Mouse (Mus musculus) ES-E14 (cell line): ENCODE measurements around the gene Erbb4. TPM values are rescaled to one million over a fixed set of nuclear protein-coding genes. Genes with fewer than 3 reads are reported as not detected.
A peak's percentile ranks its signal among the peaks of the same experiment; 100 is the strongest.

ENCODE experiments used
- DNase-seq: peaks from one replicate; pipeline ENCODE4 v3.0.0-alpha.2; 2013; ENCODE audit warnings: low read depth, low spot score
- H3K27ac ChIP-seq: 2 replicates; pipeline ENCODE4 v1.5.1; 2012; ENCODE audit warnings: low read depth, mild to moderate bottlenecking, low read length, moderate library complexity, mixed read lengths; ENCODE audit not compliant: poor library complexity, insufficient read depth, severe bottlenecking
- H3K36me3 ChIP-seq: 2 replicates; pipeline ENCODE4 v1.6.1; 2012; ENCODE audit warnings: mild to moderate bottlenecking, low read length, moderate library complexity, mixed read lengths; ENCODE audit not compliant: control insufficient read depth, poor library complexity, insufficient read depth, severe bottlenecking
- H3K4me1 ChIP-seq, 2 experiments: fragments of 150-350 bp in 1 of 2; sonication (generic) in 1 of 2; 2 replicates each; pipeline ENCODE4 v1.6.1; 2012; ENCODE audit warnings: low read length in 2 of 2, mild to moderate bottlenecking in 1 of 2, mixed read lengths in 1 of 2; ENCODE audit not compliant: control insufficient read depth in 2 of 2, insufficient read depth in 2 of 2, poor library complexity in 1 of 2
- H3K4me3 ChIP-seq, 2 experiments: fragments of 150-350 bp in 1 of 2; sonication (generic) in 1 of 2; 2 replicates each; pipeline ENCODE4 v1.5.1; 2012; ENCODE audit warnings: low read length in 2 of 2, low read depth in 1 of 2, mild to moderate bottlenecking in 1 of 2, mixed read lengths in 1 of 2; ENCODE audit not compliant: insufficient read depth in 1 of 2, poor library complexity in 1 of 2, severe bottlenecking in 1 of 2
- H3K9ac ChIP-seq: 2 replicates; pipeline ENCODE4 v1.6.1; 2012; ENCODE audit warnings: low read depth, mild to moderate bottlenecking, low read length, mixed read lengths; ENCODE audit not compliant: poor library complexity, insufficient read depth, severe bottlenecking
- H3K9me3 ChIP-seq: fragments of 150-350 bp; sonication (generic); 2 replicates; pipeline ENCODE4 v1.6.1; 2012; ENCODE audit warnings: low read depth, mild to moderate bottlenecking, low read length; ENCODE audit not compliant: control insufficient read depth, insufficient read depth
- CHD2 ChIP-seq: IDR thresholded peaks from 2 replicates; pipeline ENCODE4 v1.6.1; 2014; ENCODE audit warnings: mild to moderate bottlenecking, low read depth, low read length, inconsistent platforms
- HCFC1 ChIP-seq: IDR thresholded peaks from 2 replicates; pipeline ENCODE4 v1.6.1; 2012; ENCODE audit warnings: low read length, inconsistent platforms, borderline replicate concordance; ENCODE audit not compliant: insufficient read depth
- MAFK ChIP-seq: IDR thresholded peaks from 2 replicates; pipeline ENCODE4 v1.6.1; 2014; ENCODE audit warnings: mild to moderate bottlenecking, low read depth, low read length, inconsistent platforms; ENCODE audit not compliant: insufficient read depth
- ZC3H11A ChIP-seq: IDR thresholded peaks from 2 replicates; pipeline ENCODE4 v1.6.1; 2012; ENCODE audit warnings: low read depth, mild to moderate bottlenecking, inconsistent platforms, low read length, borderline replicate concordance
- ZNF384 ChIP-seq: IDR thresholded peaks from 2 replicates; pipeline ENCODE4 v1.6.1; 2012; ENCODE audit warnings: low read depth, low read length, inconsistent platforms
- in situ Hi-C, 2 experiments: fragments of 600-800 bp; cut with MboI; formaldehyde crosslinking; loops; one replicate each; pipeline ENCODE4 v1.15.1; 2025; ENCODE audit warnings: low sequenced_read_pairs in 2 of 2, inconsistent platforms in 1 of 2; ENCODE audit not compliant: unreplicated experiment in 2 of 2
- total RNA-seq: library from RNA; depleted of rRNA; stranded (reverse); fragments of 300-350 nt; gene quantifications from 2 replicates; pipeline ENCODE4 v1.2.3, GENCODE M21; 2012

Gene Erbb4
- total RNA-seq, 1 experiment = not detected

- in situ Hi-C loops = no loop called here
- Histone ChIP-seq H3K4me1 (no peaks in the 10 kb centered on the region), H3K9me3 (no peaks in the 10 kb centered on the region), H3K36me3 (no peaks in the 10 kb centered on the region), H3K27ac (no peak overlapping the region), H3K9ac (no peak overlapping the region), H3K4me3 (no peak overlapping the region)
- TF ChIP-seq ZC3H11A (no peak), MAFK (no peak), ZNF384 (no peak), CHD2 (no peak), HCFC1 (no peak)
- no peak for DNase-seq
Measured at GRCm38 (mm10) chr1:68120364-68120763, 987.5 kb downstream of the Erbb4 start.

DNA sequence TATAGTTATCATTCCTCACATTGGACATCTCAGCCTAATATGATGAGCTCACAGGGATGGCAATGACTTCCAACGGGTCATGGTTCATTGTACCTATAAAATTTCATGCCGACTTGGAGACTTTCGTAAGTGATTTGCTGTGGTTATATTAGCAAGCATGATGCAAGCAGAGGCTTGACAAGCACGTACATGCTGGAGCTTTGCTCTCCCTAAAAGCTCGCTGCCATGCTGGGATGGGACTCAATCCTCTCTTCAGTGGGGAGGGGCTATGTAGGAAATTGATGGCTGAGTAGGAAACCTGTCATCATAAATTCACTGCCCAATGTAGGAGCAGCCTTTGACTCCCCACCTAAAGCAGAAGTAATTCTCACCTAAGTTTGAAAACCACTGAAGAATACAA, 992.1 kb downstream of the Erbb4 start:
- no peaks in the 10 kb centered on the region for H3K9me3 ChIP-seq
- in situ Hi-C loops = no loop called here
- H3K36me3 ChIP-seq = no peaks in the 10 kb centered on the region
- no peak overlapping the region for H3K27ac ChIP-seq
- H3K4me1 ChIP-seq = no peaks in the 10 kb centered on the region
- TF ChIP-seq ZC3H11A (no peak), MAFK (no peak), ZNF384 (no peak), CHD2 (no peak), HCFC1 (no peak)
- no peak overlapping the region for H3K9ac ChIP-seq
- no peak for DNase-seq
- no peak overlapping the region for H3K4me3 ChIP-seq

GRCm38 (mm10) chr1:68106543-68106860, 1001.4 kb downstream of the Erbb4 start:
- peak; percentile 22 for DNase-seq
- TF ChIP-seq HCFC1 (no peak), ZC3H11A (peak; percentile 35; the same call in 1 of the 2 replicates), ZNF384 (no peak)
- in situ Hi-C loops = no loop called here
- no peak overlapping the region for H3K9ac ChIP-seq
- no peak overlapping the region for H3K27ac ChIP-seq
- H3K36me3 ChIP-seq = no peaks in the 10 kb centered on the region
- H3K9me3 ChIP-seq = no peaks in the 10 kb centered on the region
- H3K4me3 ChIP-seq = no peak overlapping the region
- no peaks in the 10 kb centered on the region for H3K4me1 ChIP-seq

DNA sequence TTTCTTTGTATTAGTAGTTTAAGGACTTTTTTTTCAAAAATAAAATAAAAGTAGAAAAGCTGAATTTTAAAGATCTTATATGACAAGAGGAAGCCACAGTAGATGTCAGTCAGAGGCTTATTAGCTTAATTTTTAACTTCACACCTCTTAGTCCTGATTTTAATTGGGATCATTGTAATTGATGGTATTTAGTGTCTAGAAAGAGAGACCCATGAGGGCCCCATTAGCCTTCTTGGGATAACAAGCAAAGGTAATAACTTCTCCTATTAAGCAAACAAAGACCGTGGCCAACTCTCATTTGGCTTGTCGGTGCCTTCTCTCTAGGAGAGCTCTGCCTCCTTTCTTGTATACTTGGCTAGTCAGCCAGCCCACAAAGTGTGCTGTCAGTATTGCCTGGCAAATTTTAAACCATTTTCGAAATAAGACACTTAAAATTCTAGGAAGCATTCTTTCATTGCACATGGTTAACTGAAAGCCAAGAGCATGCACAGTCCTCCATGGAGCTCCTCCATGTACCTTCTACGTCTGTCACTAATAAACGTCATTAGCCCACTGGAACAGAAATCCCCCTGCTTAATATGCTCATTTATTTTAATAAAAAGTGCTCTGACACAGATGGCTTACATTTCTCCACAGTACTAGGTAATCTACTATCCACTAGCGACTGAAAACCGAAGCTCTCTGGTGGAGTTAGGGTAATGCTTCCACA, 1001.9 kb downstream of the Erbb4 start:
- TF ChIP-seq MAFK (no peak), ZC3H11A (no peak), HCFC1 (no peak), CHD2 (no peak), ZNF384 (no peak)
- Histone ChIP-seq H3K27ac (no peak overlapping the region), H3K9ac (no peak overlapping the region), H3K9me3 (no peaks in the 10 kb centered on the region), H3K36me3 (no peaks in the 10 kb centered on the region), H3K4me3 (no peak overlapping the region), H3K4me1 (no peaks in the 10 kb centered on the region)
- in situ Hi-C loops = no loop called here
- no peak for DNase-seq

DNA sequence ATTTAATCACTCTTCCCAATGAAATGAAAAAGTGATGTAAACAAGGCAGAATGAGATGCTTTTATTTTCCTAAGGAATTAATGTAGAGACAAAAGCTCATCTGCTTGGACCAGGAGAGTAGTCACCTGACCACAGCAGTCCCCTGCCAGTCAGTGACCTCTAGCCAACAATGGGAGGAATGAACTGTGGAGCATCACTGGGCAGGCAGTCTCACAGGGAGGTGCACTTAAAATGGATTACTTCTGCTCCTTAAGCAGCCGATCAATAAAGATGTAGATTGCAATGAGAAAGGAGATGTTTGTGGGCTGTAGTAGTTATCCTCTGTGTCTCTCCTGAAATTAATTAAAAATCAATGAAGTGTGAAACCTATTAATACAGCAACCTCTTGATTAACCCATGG, 1018.2 kb downstream of the Erbb4 start:
- TF ChIP-seq ZC3H11A (no peak), MAFK (no peak), HCFC1 (no peak), ZNF384 (no peak), CHD2 (no peak)
- Histone ChIP-seq H3K27ac (no peak overlapping the region), H3K36me3 (no peaks in the 10 kb centered on the region), H3K9ac (no peak overlapping the region), H3K4me3 (no peak overlapping the region), H3K9me3 (no peaks in the 10 kb centered on the region), H3K4me1 (no peaks in the 10 kb centered on the region)
- no peak for DNase-seq
- in situ Hi-C loops = no loop called here
